Mouse (Mus musculus) heart, postnatal 10 days (tissue): ENCODE measurements around the gene Asphd2. TPM values are rescaled to one million over a fixed set of nuclear protein-coding genes. Genes with fewer than 3 reads are reported as not detected.

ENCODE experiments used
- DNase-seq, 2 experiments: peaks; one replicate each; pipeline ENCODE4 v3.0.0; 2021
- intact Hi-C: fragments of 180-260 bp; cut with DNase I; formaldehyde crosslinking; loops from one replicate; pipeline ENCODE4 v1.15.1; 2025
- total RNA-seq, 2 experiments: library from RNA; stranded (reverse); gene quantifications; 2 replicates each; pipeline ENCODE4 v1.2.3; 2021

The Asphd2 gene
- total RNA-seq, 2 experiments from 2014 or later = 0.57 to 1.1 TPM

- no peak for DNase-seq
These were observed 38.8 kb downstream of the Asphd2 start, which contains the start of gene Gm6583 for GRCm38 (mm10) chr5:112355910-112356309. TSS of gene Gm6583 (minus strand) at chr5:112356033.

GRCm38 (mm10) chr5:112355493-112355892 lies 39.2 kb downstream of the Asphd2 start:
- intact Hi-C loops = no loop called here
- peak in 1 of 2 experiments; percentile 10 for DNase-seq

More at GRCm38 (mm10) chr5:112355910-112356309, 38.8 kb downstream of the Asphd2 start, which contains the start of gene Gm6583:
- intact Hi-C loops = no loop called here

GRCm38 (mm10) chr5:112349169-112349568 lies 45.5 kb downstream of the Asphd2 start:
- intact Hi-C loops = no loop called here
- no peak for DNase-seq

GRCm38 (mm10) chr5:112346211-112346965 lies 48.3 kb downstream of the Asphd2 start:
- DNase-seq = peak; percentile 59
- intact Hi-C loops = no loop called here

- DNase-seq = no peak
- intact Hi-C loops = loop anchor here (5.0 kb wide), 1 partner anchor 83 kb away; no protein-coding TSS in a partner anchor
These were observed 50.3 kb downstream of the Asphd2 start for GRCm38 (mm10) chr5:112344092-112344960.

GRCm38 (mm10) chr5:112343205-112343595 lies 51.5 kb downstream of the Asphd2 start:
- intact Hi-C loops = loop anchor here (5.0 kb wide), 1 partner anchor 84 kb away; no protein-coding TSS in a partner anchor
- DNase-seq = no peak

- intact Hi-C loops = loop anchor here (1.0 to 5.0 kb wide), 2 partner anchors 16 to 85 kb away; partner anchors contain the start of gene Tfip11
- DNase-seq = peak; percentile 89
These were observed 52.0 kb downstream of the Asphd2 start, which contains the start of the genes Srrd and Hps4 for GRCm38 (mm10) chr5:112342463-112343204. TSS of gene Srrd (minus strand) at chr5:112343040. TSS of gene Hps4 (plus strand) at chr5:112343083.

- intact Hi-C loops = no loop called here
- DNase-seq = no peak
These were observed 55.5 kb downstream of the Asphd2 start for GRCm38 (mm10) chr5:112339215-112339614.

GRCm38 (mm10) chr5:112337004-112337403 lies 57.7 kb downstream of the Asphd2 start:
- no peak for DNase-seq
- intact Hi-C loops = no loop called here

GRCm38 (mm10) chr5:112335473-112335872 lies 59.2 kb downstream of the Asphd2 start:
- DNase-seq = peak; percentile 61 to 74
- intact Hi-C loops = loop anchor here (1.0 kb wide), 1 partner anchor 95 kb away; no protein-coding TSS in a partner anchor

Other genes with a start within 250 kb of the Asphd2 start
- 1 to 10 TPM; 3.1 to 3.2 TPM for gene Cryba4, start 142.3 kb downstream of the Asphd2 start, total RNA-seq
- gene Crybb1, start 139.1 kb downstream of the Asphd2 start, total RNA-seq = under 1 TPM; 0.35 to 0.81 TPM
- gene Tpst2, start 118.2 kb downstream of the Asphd2 start, total RNA-seq = 10 to 100 TPM; 48.3 to 61.0 TPM
- 10 to 100 TPM; 19.2 to 22.0 TPM for gene Tfip11, start 68.5 kb downstream of the Asphd2 start, total RNA-seq
- gene Srrd, start 51.8 kb downstream of the Asphd2 start, total RNA-seq = 10 to 100 TPM; 10.2 to 12.5 TPM
- 10 to 100 TPM; 11.5 to 12.8 TPM for gene Hps4, start 51.8 kb downstream of the Asphd2 start, total RNA-seq
- gene Gm6583, start 38.8 kb downstream of the Asphd2 start, total RNA-seq = under 1 TPM; 0.10 to 0.19 TPM
- gene Gm6588, start 54.6 kb upstream of the Asphd2 start, total RNA-seq = not detected
- under 1 TPM; 0.31 to 0.62 TPM for gene Sez6l, start 182.3 kb upstream of the Asphd2 start, total RNA-seq